Mouse (Mus musculus): ENCODE measurements around the gene Gm20931.
"Not testable (repeated sequence)": the region's sequence is repeated elsewhere in the genome, so short reads cannot be mapped to it uniquely, and the experiment has no call there.

Gm20931 gene

GRCm38 (mm10) chrY:55213420-55213819, at the start of gene Gm20931:
Gene Gm20931 (plus strand): TSS chrY:55213720.
- not testable (repeated sequence) for DNase-seq (ENCODE audit: low read depth)
